Mouse (Mus musculus): ENCODE measurements around the gene Galnt14.

Galnt14 gene

DNA sequence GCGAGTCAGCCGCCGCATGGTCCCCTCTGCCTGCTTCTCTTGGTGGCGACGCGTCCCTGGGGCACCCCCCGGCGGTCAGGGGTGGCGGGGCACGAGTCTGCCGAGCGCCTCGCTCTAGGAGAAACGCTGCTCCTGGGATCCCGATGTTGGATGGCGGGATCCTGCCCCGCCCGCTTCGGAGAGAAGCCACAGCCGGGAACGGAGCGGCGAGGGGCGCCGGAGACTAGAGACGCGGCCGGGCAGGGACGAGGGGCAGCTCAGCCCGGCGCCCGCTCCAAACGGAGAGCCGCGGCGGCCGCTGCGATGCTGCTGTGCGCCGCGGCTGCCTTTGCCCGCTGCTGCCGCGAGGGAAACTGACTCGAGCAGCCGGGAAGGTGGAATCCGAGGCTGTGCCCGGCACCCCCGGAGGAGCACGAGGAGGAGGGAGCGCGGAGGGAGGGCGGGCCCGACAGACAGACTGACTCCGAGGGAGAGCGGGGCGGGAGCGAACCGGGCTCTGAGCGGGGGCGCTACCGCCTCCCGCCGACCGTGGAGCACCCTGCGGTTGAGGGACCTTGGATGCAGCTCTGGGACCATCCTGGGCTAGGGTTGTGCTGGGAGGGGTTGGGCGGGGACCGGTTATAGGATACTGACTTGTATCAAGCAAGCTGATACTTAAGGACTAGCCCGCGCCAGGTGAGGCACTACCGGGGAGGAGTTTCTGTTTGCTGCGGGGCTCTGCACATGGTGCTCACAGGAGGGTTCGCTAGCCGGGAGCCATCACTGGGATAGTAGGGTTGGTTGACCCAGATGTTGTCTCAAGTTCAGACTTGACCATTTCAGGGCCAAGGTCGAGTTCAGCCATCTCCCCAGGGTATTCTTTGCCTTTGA is at the start of gene Galnt14:
Gene Galnt14 (minus strand): TSS at position 412 of the 870 bp plus-strand sequence.
- no peak for DNase-seq (ENCODE audit: low read depth, low spot score)

DNA sequence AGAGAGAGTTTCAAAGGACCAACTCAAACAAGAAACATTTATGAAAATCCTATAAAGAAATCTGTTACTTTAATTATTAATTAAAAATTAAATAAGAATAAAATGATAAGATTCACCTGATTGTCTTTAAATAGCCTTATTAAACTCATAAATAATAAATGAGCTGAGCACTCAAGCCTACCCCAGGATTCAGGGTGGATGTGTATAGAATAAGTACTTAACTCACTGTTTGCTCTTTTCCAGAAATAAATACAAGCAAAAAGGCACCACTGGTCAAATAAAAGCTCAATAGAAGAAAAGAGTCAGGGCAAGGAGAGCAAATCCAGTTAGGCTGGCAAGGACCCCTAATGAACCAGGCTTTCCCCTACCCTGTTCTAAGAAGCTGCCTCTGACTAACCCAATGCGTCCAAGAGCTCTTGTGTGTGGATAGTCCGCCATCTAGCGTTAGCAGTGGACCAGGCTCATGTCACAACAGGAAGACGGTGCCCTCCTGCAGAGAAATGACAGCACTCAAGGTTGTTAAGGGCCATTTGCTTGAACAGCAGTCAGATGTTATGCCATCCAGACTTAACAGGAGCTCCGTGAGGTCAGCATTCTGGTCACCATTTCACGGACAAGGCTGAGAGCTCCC is 33.5 kb upstream of the Galnt14 start:
- peak; percentile 74 for DNase-seq (ENCODE audit: low read depth, low spot score)

DNA sequence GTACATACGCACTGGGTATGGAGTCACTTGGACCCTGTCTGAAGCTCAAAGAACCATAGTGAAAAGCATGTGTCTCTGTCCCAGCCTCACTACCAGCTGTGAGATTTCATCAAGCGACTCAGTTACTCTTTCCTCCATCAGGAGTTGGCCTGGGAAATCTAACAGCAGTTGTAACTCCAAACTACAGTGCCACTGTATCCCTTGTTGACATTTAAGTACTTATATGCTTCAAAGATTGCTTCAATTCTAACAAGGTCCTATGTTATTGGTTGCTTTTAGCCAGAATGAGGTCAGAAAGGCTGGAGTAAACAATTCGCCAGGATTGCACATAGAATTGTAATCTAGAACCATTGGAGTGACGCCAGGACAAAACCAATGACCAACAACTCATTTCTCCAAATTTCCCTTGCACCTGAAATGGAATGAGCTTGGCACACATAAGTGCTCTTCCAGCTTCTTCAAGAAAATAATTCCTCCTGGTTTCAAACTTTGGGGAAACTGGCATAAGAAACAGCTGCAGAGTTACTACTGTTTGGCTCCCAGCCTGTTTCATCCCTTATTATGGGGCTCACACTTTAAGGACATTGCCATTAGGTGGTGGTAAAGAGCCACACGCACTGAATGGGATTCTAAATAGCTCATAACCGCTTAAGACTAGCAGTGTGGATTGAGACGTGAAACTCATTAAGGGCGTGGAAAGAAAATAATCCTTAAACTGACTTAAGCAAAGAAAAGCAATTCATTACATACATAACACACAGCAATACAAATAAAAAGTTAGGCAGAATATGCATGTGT is 13.8 kb upstream of the Galnt14 start:
- no peak for DNase-seq (ENCODE audit: low read depth, low spot score)

GRCm38 (mm10) chr17:73719021-73719748 is 8.9 kb upstream of the Galnt14 start:
- DNase-seq (ENCODE audit: low read depth, low spot score), result no peak

GRCm38 (mm10) chr17:73716684-73717083 is 6.4 kb upstream of the Galnt14 start:
- no peak for DNase-seq (ENCODE audit: low read depth, low spot score)

- DNase-seq (ENCODE audit: low read depth, low spot score), result no peak
Measured at GRCm38 (mm10) chr17:73714440-73715221, 4.4 kb upstream of the Galnt14 start.

- no peak for DNase-seq (ENCODE audit: low read depth, low spot score)
Measured at GRCm38 (mm10) chr17:73713347-73713746, 3.1 kb upstream of the Galnt14 start.

DNA sequence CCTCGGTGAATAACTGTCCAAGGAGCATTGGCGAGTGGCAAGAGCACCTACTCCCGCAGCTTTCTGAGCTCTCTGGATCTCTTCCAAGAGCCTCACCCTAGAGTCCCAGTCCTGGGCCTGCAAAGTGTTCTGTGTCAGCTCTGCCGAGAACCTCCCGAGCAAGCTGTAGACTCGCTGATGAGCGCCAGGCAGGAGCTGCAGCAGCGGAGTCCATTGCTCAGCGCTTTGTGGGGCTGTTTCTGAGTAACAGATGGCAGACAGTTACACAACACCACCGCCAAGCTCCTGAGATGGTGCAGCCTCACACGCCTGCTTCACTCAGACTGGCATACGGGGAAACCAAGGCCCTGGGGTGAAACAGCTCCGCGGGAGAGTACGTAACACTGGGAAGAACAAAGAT is 1.7 kb upstream of the Galnt14 start:
- DNase-seq (ENCODE audit: low read depth, low spot score), result no peak

DNA sequence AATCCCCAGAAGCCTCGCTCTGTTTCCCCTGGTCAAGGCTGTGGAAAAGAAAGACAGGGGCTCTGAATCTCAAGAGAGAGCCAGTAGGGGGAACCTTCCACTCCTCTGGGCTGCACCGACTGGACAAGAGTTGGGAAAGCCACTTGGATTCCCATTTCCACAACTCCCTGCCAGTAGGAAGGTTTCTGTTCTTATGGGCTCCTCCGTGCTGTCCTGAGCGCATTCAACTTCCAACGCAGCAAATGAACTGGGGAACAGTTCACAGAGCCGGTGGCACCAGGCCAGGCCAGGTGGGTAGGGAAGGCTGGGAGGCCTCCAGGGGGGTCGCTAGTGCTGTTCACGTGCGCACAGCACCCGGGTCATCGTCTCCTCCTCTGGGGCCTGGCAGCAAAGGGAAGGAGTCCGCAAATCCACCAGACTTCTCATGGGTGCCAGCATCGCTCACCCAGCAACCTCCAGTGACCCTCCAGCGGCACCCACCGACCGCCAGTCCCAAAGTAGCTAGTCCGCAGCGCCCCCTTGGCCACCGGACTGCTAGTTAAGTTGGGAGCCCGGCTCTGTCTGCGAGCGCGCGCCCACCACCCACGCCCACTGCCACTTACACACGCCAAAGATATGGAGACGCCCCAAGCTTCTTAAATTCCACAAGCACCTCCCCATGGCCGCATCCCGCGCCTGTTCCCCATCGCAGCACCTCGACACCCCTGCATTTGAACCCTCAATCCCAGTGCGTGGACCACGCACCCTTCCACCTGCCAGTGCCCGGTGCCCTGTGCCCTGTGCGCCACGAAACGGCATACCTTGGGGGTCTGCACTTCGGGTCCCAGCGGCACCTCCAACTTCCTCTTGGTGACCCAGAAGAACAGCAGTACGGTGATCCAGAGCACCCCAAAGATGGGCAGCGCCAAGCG is 867 bp downstream of the Galnt14 start:
- no peak for DNase-seq (ENCODE audit: low read depth, low spot score)

- DNase-seq (ENCODE audit: low read depth, low spot score), result no peak
Measured at GRCm38 (mm10) chr17:73708451-73708850, 1.8 kb downstream of the Galnt14 start.

DNA sequence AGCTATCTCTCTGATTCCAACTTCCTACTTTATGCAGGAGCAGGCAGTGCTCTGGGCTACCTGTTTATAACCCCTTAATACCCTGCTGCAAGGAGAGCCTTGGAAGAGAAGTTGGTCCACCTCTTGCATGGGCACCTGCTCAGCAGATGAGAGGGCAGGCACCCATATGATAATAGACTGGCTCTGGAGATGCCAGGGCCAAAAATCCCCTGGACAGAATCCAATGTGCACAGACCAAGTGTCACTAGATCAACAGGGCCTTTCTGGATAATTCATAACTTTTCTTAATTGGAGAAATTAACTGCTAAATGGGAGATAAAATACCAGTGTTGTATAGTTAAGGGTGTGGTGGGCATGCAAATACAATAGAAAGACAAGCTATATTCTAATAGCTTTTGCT is 6.7 kb downstream of the Galnt14 start:
- no peak for DNase-seq (ENCODE audit: low read depth, low spot score)

DNA sequence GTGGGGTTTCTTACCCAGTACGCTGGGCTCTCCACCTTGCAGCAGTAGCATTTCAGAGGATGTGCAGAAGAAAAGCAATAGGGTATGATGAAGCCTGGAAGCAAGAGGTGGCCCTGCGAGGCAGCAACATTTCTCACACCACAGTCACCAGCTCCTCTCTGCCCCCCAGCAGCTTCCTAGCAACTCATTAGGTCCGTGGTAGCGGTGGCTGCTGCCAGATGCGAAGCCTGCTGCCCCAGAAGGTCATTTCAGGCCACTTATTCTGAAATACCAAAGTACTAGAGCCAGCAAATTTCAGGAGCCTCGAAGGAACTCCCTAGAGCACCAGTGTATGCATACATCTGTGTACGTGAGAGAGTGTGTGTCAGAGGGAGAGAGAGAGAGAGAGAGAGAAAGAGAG is 9.2 kb downstream of the Galnt14 start:
- no peak for DNase-seq (ENCODE audit: low read depth, low spot score)

GRCm38 (mm10) chr17:73699881-73700280 is 10.4 kb downstream of the Galnt14 start:
- no peak for DNase-seq (ENCODE audit: low read depth, low spot score)

DNA sequence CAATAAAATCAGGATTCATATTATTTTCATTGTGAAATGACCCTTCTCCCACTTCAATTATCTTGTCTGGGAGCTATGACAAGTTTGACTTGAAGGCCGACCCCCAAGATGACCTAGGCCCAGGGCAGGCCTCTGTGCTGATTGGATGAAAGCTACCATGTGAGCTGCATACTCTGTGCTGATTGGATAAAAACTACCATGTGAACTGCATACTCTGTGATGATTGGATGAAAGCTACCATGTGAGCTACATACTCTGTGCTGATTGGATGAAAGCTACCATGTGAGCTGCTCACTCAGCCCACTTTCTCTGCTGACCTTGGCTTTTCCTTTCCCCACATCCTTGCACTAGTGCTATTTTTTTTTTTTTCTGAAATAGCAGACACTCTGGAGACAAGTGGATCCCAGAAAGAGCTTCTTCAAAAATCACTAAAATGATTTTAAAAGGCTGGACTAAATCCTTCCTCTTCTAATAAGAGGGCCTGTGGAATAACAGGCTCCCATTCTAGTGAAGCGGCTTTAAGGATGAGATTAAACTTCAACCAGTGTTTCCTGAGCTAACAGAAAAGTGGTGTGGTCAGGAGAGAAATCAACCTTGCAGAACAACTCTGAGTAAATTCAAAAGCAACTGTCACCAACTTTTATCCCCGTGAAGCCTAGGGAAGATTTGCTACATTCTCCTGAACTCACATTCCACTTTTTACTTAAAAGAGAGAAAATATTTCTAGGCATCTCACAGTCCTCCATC is 15.9 kb downstream of the Galnt14 start:
- no peak for DNase-seq (ENCODE audit: low read depth, low spot score)

DNA sequence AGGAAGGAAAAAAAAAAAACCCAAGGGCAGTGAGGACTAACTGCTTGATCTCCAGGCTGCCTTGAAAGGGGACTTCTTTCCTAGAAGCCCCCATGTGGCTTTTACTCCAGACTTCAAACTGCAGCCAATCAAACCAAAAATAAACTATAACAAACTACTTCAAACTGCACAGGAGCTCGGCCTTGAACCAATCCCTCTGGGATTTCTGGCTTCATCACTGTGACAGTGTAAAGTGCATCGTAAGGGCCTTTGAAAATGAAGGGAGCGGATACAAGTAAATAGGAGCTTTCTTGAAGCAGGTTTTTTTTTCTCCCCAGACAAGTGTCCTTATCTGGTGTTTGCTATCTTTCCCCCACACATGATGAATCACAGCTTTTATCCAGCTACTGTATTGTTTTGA is 22.0 kb downstream of the Galnt14 start:
- no peak for DNase-seq (ENCODE audit: low read depth, low spot score)

- no peak for DNase-seq (ENCODE audit: low read depth, low spot score)
Measured at GRCm38 (mm10) chr17:73686292-73686691, 24.0 kb downstream of the Galnt14 start.

- no peak for DNase-seq (ENCODE audit: low read depth, low spot score)
Measured at GRCm38 (mm10) chr17:73684746-73685145, 25.5 kb downstream of the Galnt14 start.

- DNase-seq (ENCODE audit: low read depth, low spot score), result no peak
Measured at GRCm38 (mm10) chr17:73671921-73672320, 38.3 kb downstream of the Galnt14 start.

DNA sequence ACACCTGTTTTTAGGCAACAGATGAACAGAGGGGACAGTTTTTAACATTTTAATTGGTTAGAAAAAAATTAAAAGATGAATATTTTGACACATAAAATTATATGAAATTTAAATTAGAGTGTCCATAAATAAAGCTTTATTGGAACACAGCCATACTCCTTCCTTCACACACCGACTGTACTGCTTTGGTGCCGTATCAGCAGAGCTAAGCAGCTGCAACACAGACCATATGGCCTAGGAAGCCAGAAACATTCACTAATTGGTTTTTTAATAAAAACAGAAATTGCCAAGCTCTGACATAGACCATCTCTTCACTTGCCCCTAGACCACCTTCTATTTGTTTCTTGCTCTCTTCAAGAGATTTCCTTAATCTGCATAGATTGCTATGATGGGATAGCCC is 40.2 kb downstream of the Galnt14 start:
- DNase-seq (ENCODE audit: low read depth, low spot score), result no peak
